Mouse (Mus musculus): ENCODE data around the gene Trip6.
A peak's percentile ranks its signal among the peaks of the same experiment; 100 is the strongest.
"Not testable (repeated sequence)": the region's sequence is repeated elsewhere in the genome, so short reads cannot be mapped to it uniquely, and the experiment has no call there.

Trip6 gene

DNA sequence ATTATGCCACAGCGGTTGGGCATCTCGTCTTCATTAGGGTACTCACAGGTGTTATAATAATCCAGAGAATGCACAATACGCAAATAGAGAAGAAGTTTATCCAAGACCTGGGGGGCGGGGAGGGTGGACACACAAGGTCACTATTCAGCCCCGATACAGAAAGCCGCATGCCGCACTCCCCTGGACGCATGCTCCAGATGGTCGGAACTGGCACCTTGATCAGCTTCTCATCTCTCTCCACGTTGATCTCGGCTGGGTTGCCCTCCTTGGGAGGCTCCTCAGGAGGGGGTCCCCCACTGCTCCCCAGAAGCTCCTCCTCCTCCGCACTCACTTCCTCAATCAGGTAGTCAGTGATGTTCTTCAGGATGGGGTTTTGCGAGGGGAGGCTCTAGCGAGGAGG is 17.1 kb downstream of the Trip6 start:
- DNase-seq (ENCODE audit: low read depth) = no peak

- no peak for DNase-seq (ENCODE audit: low read depth)
Observed at GRCm38 (mm10) chr5:137295712-137296111, 18.5 kb downstream of the Trip6 start.

DNA sequence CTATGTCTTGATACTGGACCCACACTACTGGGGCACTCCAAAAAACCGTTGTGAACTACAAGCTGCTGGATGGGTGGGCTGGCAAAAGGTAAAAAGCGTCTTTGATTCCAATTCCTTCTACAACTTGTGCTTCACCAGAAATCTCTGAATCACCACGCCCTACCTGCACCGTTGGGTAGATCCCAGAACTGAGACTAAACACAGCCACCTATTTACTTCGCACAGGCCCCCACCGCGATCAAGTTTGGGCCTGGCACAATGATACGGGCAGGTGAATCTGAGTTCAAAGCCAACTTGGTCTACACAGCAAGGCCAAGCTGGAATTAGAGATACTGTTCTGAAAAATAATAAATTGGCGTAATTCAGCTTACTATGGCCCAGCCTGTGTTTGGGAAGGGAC is 18.9 kb downstream of the Trip6 start:
- no peak for DNase-seq (ENCODE audit: low read depth)

DNA sequence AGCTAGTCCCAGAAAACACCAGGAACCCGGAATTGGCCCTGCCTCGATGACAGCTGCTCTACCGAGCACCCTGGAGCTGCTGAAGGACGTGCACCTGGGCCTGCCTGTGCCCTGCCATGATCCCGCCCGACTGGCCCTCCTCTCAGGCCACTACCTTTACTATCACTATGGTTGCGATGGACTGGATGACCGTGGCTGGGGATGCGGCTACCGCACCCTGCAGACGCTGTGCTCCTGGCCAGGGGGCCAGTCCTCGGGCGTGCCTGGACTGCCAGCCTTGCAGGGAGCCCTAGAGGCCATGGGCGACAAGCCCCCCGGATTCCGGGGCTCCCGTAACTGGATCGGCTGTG is 19.5 kb downstream of the Trip6 start:
- no peak for DNase-seq (ENCODE audit: low read depth)

DNA sequence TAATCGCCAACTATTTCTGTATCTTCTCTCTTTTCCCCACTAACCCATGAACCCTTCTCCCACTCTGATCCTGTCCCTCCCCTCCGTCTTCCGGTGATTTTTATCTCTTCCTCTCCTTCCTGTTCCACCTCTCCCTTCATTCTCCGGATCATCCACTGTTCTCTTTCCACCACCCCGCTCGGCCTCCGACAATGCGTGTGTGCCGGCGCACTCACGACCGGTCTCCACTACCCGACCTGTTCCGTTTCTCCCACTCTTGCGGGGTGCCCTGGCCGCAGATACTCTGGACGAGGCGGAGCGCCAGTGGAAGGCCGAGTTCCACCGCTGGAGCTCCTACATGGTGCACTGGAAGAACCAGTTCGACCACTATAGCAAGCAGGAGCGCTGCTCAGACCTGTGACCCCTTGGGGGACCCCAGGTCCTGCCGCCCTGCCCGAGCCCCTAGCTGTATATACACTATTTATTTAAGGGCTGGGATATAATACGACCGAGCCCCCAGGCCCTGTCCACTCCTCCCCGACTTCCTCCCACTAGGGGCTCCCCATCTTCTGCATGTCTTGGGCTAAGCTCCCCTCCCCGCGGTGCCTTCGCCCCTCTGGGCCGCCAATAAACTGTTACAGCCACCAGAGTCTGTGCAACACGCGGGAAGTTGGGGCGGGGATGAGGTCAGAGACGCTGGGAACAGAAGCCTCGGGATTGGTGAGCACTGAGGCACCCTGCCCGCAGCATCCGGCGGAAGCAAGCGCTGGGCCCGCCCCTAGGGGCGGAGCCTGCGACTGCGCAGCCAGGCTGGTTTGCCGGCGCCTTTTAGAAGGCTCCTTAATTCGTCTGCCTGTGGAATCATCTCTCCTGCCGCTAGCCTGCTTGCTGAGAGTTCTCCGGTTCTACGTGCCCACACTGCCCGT is 20.1 kb downstream of the Trip6 start, which contains the start of gene Ufsp1:
Gene Ufsp1, plus strand, starts transcription at position 791 of the 905 bp plus-strand sequence.
- DNase-seq (ENCODE audit: low read depth) = peak; percentile 96

- peak; percentile 73 for DNase-seq (ENCODE audit: low read depth)
Observed at GRCm38 (mm10) chr5:137293282-137293681, 20.9 kb downstream of the Trip6 start.

DNA sequence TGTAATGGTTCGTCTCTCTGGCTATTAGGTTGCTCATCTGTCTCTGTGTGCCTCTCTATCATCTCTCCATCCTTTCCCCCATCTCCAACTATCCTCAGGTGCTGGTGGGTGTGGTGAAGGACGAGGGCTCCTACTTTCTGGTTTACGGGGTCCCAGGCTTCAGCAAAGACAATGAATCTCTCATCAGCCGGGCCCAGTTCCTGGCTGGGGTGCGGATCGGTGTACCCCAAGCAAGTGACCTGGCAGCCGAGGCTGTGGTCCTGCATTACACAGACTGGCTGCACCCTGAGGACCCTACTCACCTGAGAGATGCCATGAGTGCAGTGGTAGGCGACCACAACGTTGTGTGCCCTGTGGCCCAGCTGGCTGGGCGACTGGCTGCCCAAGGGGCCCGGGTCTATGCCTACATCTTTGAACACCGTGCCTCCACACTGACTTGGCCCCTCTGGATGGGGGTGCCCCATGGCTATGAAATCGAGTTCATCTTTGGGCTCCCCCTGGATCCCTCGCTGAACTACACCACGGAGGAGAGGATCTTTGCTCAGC is 22.8 kb downstream of the Trip6 start:
- DNase-seq (ENCODE audit: low read depth) = no peak

GRCm38 (mm10) chr5:137290677-137291076 is 23.5 kb downstream of the Trip6 start:
- DNase-seq (ENCODE audit: low read depth) = no peak

- no peak for DNase-seq (ENCODE audit: low read depth)
Observed at GRCm38 (mm10) chr5:137289591-137290365, 24.4 kb downstream of the Trip6 start.

DNA sequence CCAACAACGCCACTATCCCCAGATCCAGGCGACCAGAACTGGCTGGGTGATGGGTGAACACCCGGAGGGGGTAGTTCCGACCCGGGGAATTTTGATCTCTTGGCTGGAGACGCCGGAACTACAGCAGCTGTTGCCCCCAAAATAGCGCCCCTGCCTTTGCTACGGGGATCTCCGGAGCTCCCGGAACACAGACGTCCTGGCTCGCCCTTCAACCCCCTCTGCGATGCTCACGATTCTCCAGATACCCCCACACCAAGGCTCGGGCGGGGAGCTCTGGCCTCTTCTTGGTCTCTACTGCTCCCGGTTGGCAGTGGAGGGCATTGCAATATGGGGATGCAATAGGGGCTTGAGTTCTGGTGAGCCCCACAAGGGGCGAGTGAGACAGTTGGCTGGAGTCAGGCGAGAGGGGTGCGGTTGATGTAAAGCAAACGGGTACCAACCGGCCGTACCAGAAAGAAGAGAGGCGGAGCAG is 25.2 kb downstream of the Trip6 start:
- DNase-seq (ENCODE audit: low read depth) = peak; percentile 57

DNA sequence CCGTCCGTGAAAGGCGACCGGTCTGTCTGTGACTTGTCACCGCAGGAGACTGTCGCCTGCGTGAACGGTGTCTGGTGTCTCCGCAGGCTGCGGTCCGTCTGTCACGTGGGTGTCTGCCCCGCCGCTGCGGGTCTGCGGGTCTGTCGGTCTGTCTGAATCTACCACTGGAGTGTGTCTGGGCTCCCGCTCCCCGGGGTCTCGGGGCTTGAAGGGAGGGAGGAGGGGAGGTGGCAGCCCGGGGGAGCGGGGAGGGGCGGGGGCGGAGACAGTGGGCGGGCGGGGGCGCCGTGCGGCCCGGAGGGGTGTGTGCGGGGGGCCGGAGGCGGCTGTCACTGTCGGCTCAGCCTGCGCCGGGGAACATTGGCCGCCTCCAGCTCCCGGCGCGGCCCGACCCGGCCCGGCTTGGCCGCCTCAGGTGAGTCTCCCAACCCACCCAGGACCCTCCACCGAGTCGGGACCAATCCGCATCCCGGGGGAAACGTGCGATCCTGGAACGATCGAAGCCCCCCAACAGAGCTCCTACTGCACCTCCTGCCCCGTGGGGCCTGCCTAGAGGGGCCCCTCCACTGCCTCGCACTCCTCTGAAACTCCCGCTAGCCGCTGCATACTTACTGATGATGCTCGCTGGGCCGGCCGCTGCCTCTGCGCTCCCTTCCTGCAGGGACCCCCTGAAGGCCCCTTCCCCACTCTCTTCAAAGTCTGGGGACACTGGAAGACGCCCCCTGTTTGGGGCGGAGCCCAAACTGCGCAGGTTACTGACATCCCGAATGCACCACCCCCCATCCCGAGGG is 26.1 kb downstream of the Trip6 start:
- DNase-seq (ENCODE audit: low read depth) = no peak

DNA sequence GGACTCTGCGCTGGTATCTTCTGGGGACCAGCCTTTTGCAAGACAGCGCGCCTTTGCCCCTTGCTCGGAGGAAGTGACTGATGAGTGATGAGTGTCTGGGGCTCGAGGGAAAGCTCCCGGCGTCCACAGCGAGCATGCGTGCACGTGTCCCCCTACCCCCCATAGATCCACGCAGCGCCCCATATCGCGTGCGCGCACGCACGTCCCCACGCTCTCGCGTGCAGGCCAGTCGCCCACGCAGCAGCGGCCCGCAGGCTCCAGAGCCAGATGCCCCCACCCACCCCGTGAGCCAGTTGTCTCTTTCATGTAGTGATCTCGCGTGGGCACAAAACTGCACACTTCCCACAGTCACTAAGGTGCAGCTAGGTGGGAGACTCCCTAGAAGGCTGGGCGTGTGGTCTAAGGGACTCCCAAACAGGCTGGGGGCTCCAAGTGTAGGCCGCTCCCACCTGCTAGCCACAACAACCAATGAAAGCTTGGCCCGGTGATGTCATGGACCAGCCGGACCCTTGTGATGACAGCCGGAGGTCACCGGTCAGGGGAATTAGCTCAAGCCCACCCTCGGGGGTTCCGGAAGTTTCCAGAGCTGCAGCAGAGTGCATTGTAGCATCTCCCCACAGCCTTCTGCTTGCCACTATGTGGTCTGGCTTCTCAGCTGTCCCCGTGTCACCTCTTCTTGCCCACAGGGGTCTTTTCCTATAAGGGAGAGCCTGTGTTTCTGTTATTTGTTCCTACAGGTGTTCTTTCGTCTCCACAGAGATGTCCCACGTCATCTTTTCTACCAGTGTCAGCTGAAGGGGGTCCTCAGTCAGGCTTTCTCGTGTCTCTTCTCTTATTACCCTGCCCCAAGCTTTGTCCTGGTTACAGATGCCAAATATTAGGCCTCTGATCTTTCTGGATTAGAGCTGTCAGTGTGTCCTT is 26.9 kb downstream of the Trip6 start, which contains the start of gene Ache:
Gene Ache, plus strand, starts transcription at position 488 of the 921 bp plus-strand sequence.
- peak; percentile 50 for DNase-seq (ENCODE audit: low read depth)

DNA sequence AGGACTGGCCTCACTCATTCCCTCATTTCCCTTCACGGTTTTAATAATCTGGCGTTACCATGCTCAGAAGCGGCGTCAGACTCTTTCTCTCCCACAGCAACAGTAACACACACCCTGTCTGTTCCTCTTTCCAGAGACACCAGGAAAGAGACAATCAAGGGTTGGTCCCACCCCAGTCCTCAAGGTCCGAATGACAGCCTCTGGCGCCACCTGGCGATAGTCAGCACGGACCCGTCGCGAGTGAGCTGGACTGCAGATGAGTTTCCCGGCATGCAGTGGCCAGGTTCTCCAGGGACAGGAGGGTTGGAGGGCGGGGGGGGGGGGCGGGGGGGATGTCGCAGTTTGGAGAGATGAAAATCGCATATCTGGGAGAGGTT is 27.6 kb downstream of the Trip6 start:
- peak; percentile 95 for DNase-seq (ENCODE audit: low read depth)

- no peak for DNase-seq (ENCODE audit: low read depth)
Observed at GRCm38 (mm10) chr5:137285986-137286385, 28.2 kb downstream of the Trip6 start.

GRCm38 (mm10) chr5:137285045-137285444 is 29.2 kb downstream of the Trip6 start:
- peak; percentile 67 for DNase-seq (ENCODE audit: low read depth)

DNA sequence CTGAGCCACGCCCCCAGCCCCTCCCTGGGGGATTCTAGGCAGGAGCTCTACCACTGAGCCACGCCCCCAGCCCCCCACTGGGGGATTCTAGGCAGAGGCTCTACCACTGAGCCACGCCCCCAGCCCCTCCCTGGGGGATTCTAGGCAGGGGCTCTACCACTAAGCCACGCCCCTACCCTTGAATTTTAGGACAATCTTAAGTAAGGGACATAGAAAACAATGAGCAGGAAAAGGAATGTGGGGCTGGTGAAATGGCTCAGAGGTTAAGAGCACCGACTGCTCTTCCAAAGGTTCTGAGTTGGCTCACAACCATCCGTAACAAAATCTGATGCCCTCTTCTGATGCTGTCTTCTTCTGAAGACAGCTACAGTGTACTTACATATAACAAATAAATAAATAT is 29.8 kb downstream of the Trip6 start:
- not testable (repeated sequence) for DNase-seq (ENCODE audit: low read depth)

DNA sequence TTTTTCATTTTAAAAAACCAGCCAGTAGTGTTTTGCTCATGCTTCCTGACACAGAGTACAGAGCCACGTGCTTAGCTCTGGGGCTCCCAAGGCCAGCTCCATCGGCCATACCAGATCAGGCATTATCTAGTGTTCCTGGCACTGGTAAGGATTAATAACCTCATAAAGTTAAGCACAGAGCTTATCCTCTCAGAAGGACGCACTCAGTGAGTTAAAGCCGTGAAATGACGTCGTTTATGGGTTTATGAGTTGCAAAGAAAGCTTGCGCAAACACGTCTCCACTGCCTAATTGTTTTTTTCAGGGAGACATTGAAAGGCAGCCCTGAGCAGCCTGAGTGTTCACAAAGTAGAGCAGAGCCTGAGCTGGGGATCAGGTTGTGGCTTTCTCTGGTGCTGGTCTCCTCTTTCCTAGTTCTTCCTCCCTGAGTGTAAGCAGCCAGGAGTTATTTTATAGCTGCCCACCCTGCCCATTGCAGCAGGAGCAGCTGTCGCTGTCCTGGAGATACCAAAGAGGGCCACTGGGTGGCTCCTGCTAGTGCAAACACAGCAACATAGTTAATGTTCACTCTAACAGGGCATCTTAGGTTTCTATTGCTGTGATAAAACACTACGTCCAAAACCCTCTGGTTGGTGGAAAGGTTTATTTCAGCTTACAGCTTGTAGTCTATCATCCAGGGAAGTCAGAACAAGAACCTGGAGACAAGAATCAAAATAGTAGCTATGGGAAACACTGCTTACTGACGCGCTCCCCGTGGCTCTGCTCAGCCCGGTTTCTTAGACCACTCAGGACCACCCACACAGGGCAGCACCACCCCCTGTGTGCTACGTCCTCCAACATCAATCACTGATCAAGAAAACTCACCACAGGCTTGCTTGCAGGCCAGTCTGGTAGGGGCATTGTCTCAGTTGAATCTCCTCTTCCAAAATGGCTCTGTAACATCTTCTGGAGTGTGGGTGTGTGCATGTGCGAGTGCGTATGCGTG is 36.6 kb downstream of the Trip6 start:
- peak; percentile 39 for DNase-seq (ENCODE audit: low read depth)

DNA sequence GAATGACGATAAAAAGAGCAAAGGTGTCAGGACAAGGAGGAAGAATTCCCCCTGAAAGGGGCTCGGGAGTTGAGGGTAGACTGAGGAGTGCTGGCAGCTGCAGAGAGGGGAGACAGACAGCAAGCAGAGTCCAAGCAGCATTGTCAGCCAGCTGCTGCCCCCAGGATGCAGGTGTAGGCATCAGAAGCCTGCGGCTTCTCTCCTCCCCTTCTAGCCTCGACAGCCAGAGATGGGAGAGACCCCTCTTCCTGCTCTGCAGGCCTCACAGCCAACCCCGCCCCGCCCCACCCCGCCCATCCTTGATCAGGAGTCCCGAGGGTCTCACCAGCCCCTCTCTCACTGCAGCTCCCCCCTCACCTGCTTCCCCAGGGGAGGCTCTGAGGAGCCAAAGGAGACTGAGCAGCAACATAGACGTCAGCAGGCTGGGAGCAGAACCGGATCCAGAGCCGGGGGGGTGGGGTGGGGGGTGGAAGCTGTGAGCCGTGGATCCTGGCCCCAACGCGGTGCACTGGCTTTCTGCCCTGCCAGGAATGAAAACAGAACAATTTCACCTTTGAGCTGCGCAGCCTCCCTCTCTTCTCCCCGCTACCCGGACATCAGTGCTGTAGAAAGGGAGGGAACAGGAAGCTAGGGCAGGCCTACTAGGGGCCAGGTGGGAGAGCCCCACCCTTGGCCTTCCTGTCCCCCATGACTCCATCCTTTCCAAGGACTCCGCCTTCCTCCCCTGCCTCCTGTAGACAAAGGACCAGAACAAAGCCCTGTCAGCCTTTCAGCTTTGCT is 45.9 kb downstream of the Trip6 start:
- DNase-seq (ENCODE audit: low read depth) = no peak

- no peak for DNase-seq (ENCODE audit: low read depth)
Observed at GRCm38 (mm10) chr5:137264787-137265186, 49.4 kb downstream of the Trip6 start.

Measured in NIH3T3 (cell line).